In genomic region chr19:8755652-8756051, GRCm38 (mm10) we compare ENCODE assay signal across 9 mouse cellular contexts. TPM values are rescaled to one million over a fixed set of nuclear protein-coding genes. Genes with fewer than 3 reads are reported as not detected.
DNase-seq lines count a peak whose midpoint lies in the region; ATAC-seq and TF ChIP-seq lines count a peak whose summit lies in the region.
"Had no signal": no experiment of that assay in that cellular context is flagged by ENCODE, and none has a peak within 500 bp of the region (broad histone marks: within the 10 kb centered on the region; RNA-seq: fewer than 3 reads in every experiment).

No protein-coding gene starts in this region.

- DNase-seq in forebrain, embryonic 10.5 days (ENCODE audit: extremely low spot score, low spot score), result no peak
- DNase-seq in forebrain, embryonic 11.5 days (ENCODE audit: low spot score), result no peak
- no peak for DNase-seq in left cerebral cortex, adult 8-10 months (ENCODE audit: low spot score in 2 of 2)
- DNase-seq in adrenal gland, adult 2 months, result no peak
- DNase-seq: cerebellum, postnatal 14 days had no signal

- no peak for TF ChIP-seq CTCF in intestine, postnatal 0 days (IDR thresholded peaks at IDR 0.05; ENCODE audit: low read depth)

- no peaks in the 10 kb centered on the region for H3K9me3 ChIP-seq in forebrain, embryonic 10.5 days
- no peaks in the 10 kb centered on the region for H3K9me3 ChIP-seq in forebrain, embryonic 11.5 days (ENCODE audit: control insufficient read depth, low read length)
- no peaks in the 10 kb centered on the region for H3K9me3 ChIP-seq in megakaryocyte, embryonic 14.5 days
- no peaks in the 10 kb centered on the region for H3K9me3 ChIP-seq in intestine, postnatal 0 days (ENCODE audit: control insufficient read depth)
- no peaks in the 10 kb centered on the region for H3K9me3 ChIP-seq in neural tube, embryonic 13.5 days

- H3K9ac ChIP-seq in forebrain, embryonic 11.5 days (ENCODE audit: low read length), result no peak overlapping the region
- H3K9ac ChIP-seq in intestine, postnatal 0 days (ENCODE audit: low read depth, low read length), result no peak overlapping the region
- no peak overlapping the region for H3K9ac ChIP-seq in neural tube, embryonic 13.5 days

- no peak overlapping the region for H3K4me2 ChIP-seq in forebrain, embryonic 11.5 days (ENCODE audit: low read depth, low read length, severe bottlenecking)
- H3K4me2 ChIP-seq in intestine, postnatal 0 days (replicated peaks; ENCODE audit: low read depth), result peak overlapping the region; percentile 75; the same call in 1 of the 2 replicates
- H3K4me2 ChIP-seq in neural tube, embryonic 13.5 days, result peak overlapping the region; percentile 88

- H3K4me3 ChIP-seq in forebrain, embryonic 10.5 days, result peak overlapping the region; percentile 99
- H3K4me3 ChIP-seq in forebrain, embryonic 11.5 days (ENCODE audit: low read depth, low read length), result no peak overlapping the region
- peak overlapping the region; percentile 98 for H3K4me3 ChIP-seq in megakaryocyte, embryonic 14.5 days (replicated peaks)
- no peak overlapping the region for H3K4me3 ChIP-seq in intestine, postnatal 0 days (ENCODE audit: low read depth, low read length)
- peak overlapping the region; percentile 97 for H3K4me3 ChIP-seq in neural tube, embryonic 13.5 days

- WGBS in forebrain, embryonic 10.5 days, result 93% methylated on average over 3 of the region's 3 CpGs
- WGBS in forebrain, embryonic 11.5 days, result 80% methylated on average over 3 of the region's 3 CpGs
- 46% methylated on average over 3 of the region's 3 CpGs for WGBS in intestine, postnatal 0 days
- WGBS in neural tube, embryonic 13.5 days, result 88% methylated on average over 3 of the region's 3 CpGs

- no peak for ATAC-seq in forebrain, embryonic 11.5 days (replicated peaks; ENCODE audit: low FRiP score)
- ATAC-seq in megakaryocyte, adult 5-6 weeks (ENCODE audit: poor library complexity, severe bottlenecking), result no peak
- ATAC-seq in intestine, postnatal 0 days, result no peak
- no peak for ATAC-seq in neural tube, embryonic 13.5 days (ENCODE audit: low read depth)

- H3K4me1 ChIP-seq in forebrain, embryonic 10.5 days, result peaks cover 31% of the 10 kb centered on the region
- H3K4me1 ChIP-seq in forebrain, embryonic 11.5 days (replicated peaks; ENCODE audit: control insufficient read depth, insufficient read depth, low read length), result peaks cover 3% of the 10 kb centered on the region; the same call in 1 of the 2 replicates
- H3K4me1 ChIP-seq in megakaryocyte, embryonic 14.5 days, result peaks cover 31% of the 10 kb centered on the region
- no peaks in the 10 kb centered on the region for H3K4me1 ChIP-seq in intestine, postnatal 0 days (replicated peaks; ENCODE audit: control insufficient read depth, insufficient read depth, low read length)
- peaks cover 34% of the 10 kb centered on the region for H3K4me1 ChIP-seq in neural tube, embryonic 13.5 days (replicated peaks)

- peaks cover 61% of the 10 kb centered on the region for H3K36me3 ChIP-seq in forebrain, embryonic 10.5 days (replicated peaks)
- H3K36me3 ChIP-seq in forebrain, embryonic 11.5 days (ENCODE audit: control insufficient read depth, insufficient read depth, low read length), result peaks cover 3% of the 10 kb centered on the region; the same call in 1 of the 2 replicates
- H3K36me3 ChIP-seq in megakaryocyte, embryonic 14.5 days (replicated peaks; ENCODE audit: low read length), result peaks cover 55% of the 10 kb centered on the region
- H3K36me3 ChIP-seq in intestine, postnatal 0 days (ENCODE audit: control insufficient read depth, insufficient read depth), result peaks cover 42% of the 10 kb centered on the region
- H3K36me3 ChIP-seq in neural tube, embryonic 13.5 days, result peaks cover 48% of the 10 kb centered on the region

- H3K27me3 ChIP-seq in forebrain, embryonic 10.5 days (ENCODE audit: poor library complexity, severe bottlenecking), result no peaks in the 10 kb centered on the region
- no peaks in the 10 kb centered on the region for H3K27me3 ChIP-seq in forebrain, embryonic 11.5 days (ENCODE audit: control insufficient read depth, insufficient read depth, low read length)
- no peaks in the 10 kb centered on the region for H3K27me3 ChIP-seq in megakaryocyte, embryonic 14.5 days (replicated peaks)
- no peaks in the 10 kb centered on the region for H3K27me3 ChIP-seq in intestine, postnatal 0 days (replicated peaks; ENCODE audit: control insufficient read depth, insufficient read depth, low read length)
- H3K27me3 ChIP-seq in neural tube, embryonic 13.5 days, result no peaks in the 10 kb centered on the region

- no peak overlapping the region for H3K27ac ChIP-seq in forebrain, embryonic 10.5 days
- H3K27ac ChIP-seq in forebrain, embryonic 11.5 days (ENCODE audit: low read depth, low read length), result no peak overlapping the region
- H3K27ac ChIP-seq in intestine, postnatal 0 days (ENCODE audit: low read depth, low read length), result no peak overlapping the region
- H3K27ac ChIP-seq in neural tube, embryonic 13.5 days (replicated peaks), result no peak overlapping the region

RNA-seq across cellular contexts. Expression of gene Nxf1, which starts 1.2 kb away (rescaled TPM):
- polyA plus RNA-seq in forebrain, embryonic 10.5 days (2016; fragmentation: Nextera tagmentation; extraction: Ambion mirVana), result 254 and 275 TPM in 2 replicates
- polyA plus RNA-seq in forebrain, embryonic 11.5 days (2014; fragmentation: Nextera tagmentation; extraction: Ambion mirVana), result 238 and 247 TPM in 2 replicates
- polyA plus RNA-seq in megakaryocyte, embryonic 14.5 days (2012; ENCODE audit: insufficient read depth, low replicate concordance), result 10.6 and 13.3 TPM in 2 replicates
- total RNA-seq in megakaryocyte, adult 5-6 weeks (2015), result 257 and 292 TPM in 2 replicates
- total RNA-seq in megakaryocyte, adult 5-6 weeks (2017), result 69.7 and 76.0 TPM in 2 replicates
- 54.5 and 57.2 TPM in 2 replicates for polyA plus RNA-seq in intestine, postnatal 0 days (2015; fragmentation: Nextera tagmentation; extraction: Ambion mirVana)
- polyA plus RNA-seq in neural tube, embryonic 13.5 days (2015; fragmentation: Nextera tagmentation; extraction: Ambion mirVana), result 161 and 192 TPM in 2 replicates
- 10 to 100 TPM; 77.1 to 88.0 (median 80.2) TPM for total RNA-seq in left cerebral cortex, adult 8-10 months (2022)
- 100 to 1,000 TPM; 102 to 165 TPM for total RNA-seq in adrenal gland, adult 2 months (2021)
- polyA plus RNA-seq in adrenal gland, adult 2 months (2012; rRNA removed), result 43.4 and 48.0 TPM in 2 replicates

RNA-seq across cellular contexts. Expression of gene Stx5a, which starts 14.4 kb away (rescaled TPM):
- polyA plus RNA-seq in forebrain, embryonic 10.5 days (2016; fragmentation: Nextera tagmentation; extraction: Ambion mirVana), result 86.8 and 87.8 TPM in 2 replicates
- polyA plus RNA-seq in forebrain, embryonic 11.5 days (2014; fragmentation: Nextera tagmentation; extraction: Ambion mirVana), result 88.4 and 93.8 TPM in 2 replicates
- 18.8 and 39.1 TPM in 2 replicates for polyA plus RNA-seq in megakaryocyte, embryonic 14.5 days (2012; ENCODE audit: insufficient read depth, low replicate concordance)
- total RNA-seq in megakaryocyte, adult 5-6 weeks (2015), result 40.9 and 55.3 TPM in 2 replicates
- 40.8 and 65.6 TPM in 2 replicates for total RNA-seq in megakaryocyte, adult 5-6 weeks (2017)
- polyA plus RNA-seq in intestine, postnatal 0 days (2015; fragmentation: Nextera tagmentation; extraction: Ambion mirVana), result 83.4 and 89.2 TPM in 2 replicates
- 124 and 127 TPM in 2 replicates for polyA plus RNA-seq in neural tube, embryonic 13.5 days (2015; fragmentation: Nextera tagmentation; extraction: Ambion mirVana)
- total RNA-seq in left cerebral cortex, adult 8-10 months (2022), result 10 to 100 TPM; 59.6 to 66.4 (median 65.6) TPM
- 10 to 100 TPM; 80.4 to 95.4 TPM for total RNA-seq in adrenal gland, adult 2 months (2021)
- 67.1 and 73.5 TPM in 2 replicates for polyA plus RNA-seq in adrenal gland, adult 2 months (2012; rRNA removed)

RNA-seq across cellular contexts. Expression of gene 1700092M07Rik, which starts 15.1 kb away (rescaled TPM):
- 3.4 and 3.7 TPM in 2 replicates for polyA plus RNA-seq in forebrain, embryonic 10.5 days (2016; fragmentation: Nextera tagmentation; extraction: Ambion mirVana)
- 2.3 and 3.1 TPM in 2 replicates for polyA plus RNA-seq in forebrain, embryonic 11.5 days (2014; fragmentation: Nextera tagmentation; extraction: Ambion mirVana)
- 0.86 TPM in 1 of 2 replicates, not detected in the other for polyA plus RNA-seq in megakaryocyte, embryonic 14.5 days (2012; ENCODE audit: insufficient read depth, low replicate concordance)
- total RNA-seq in megakaryocyte, adult 5-6 weeks (2015), result 0.83 TPM in 1 of 2 replicates, not detected in the other
- 1.3 TPM in 1 of 2 replicates, not detected in the other for total RNA-seq in megakaryocyte, adult 5-6 weeks (2017)
- polyA plus RNA-seq in intestine, postnatal 0 days (2015; fragmentation: Nextera tagmentation; extraction: Ambion mirVana), result 0.50 and 0.56 TPM in 2 replicates
- 1.6 and 2.4 TPM in 2 replicates for polyA plus RNA-seq in neural tube, embryonic 13.5 days (2015; fragmentation: Nextera tagmentation; extraction: Ambion mirVana)
- total RNA-seq in left cerebral cortex, adult 8-10 months (2022), result 1 to 10 TPM in 2 of 4 experiments, not detected in 2; 1.4 to 2.0 TPM
- total RNA-seq in adrenal gland, adult 2 months (2021), result under 1 TPM; 0.79 to 0.84 TPM
- not detected in 2 replicates for polyA plus RNA-seq in adrenal gland, adult 2 months (2012; rRNA removed)

RNA-seq across cellular contexts. Expression of gene Tmem223, which starts 15.1 kb away (rescaled TPM):
- 170 TPM in 2 replicates for polyA plus RNA-seq in forebrain, embryonic 10.5 days (2016; fragmentation: Nextera tagmentation; extraction: Ambion mirVana)
- 181 and 182 TPM in 2 replicates for polyA plus RNA-seq in forebrain, embryonic 11.5 days (2014; fragmentation: Nextera tagmentation; extraction: Ambion mirVana)
- 53.5 and 407 TPM in 2 replicates for polyA plus RNA-seq in megakaryocyte, embryonic 14.5 days (2012; ENCODE audit: insufficient read depth, low replicate concordance)
- total RNA-seq in megakaryocyte, adult 5-6 weeks (2015), result 28.1 and 36.6 TPM in 2 replicates
- total RNA-seq in megakaryocyte, adult 5-6 weeks (2017), result 11.6 and 12.0 TPM in 2 replicates
- 136 and 137 TPM in 2 replicates for polyA plus RNA-seq in intestine, postnatal 0 days (2015; fragmentation: Nextera tagmentation; extraction: Ambion mirVana)
- 219 and 253 TPM in 2 replicates for polyA plus RNA-seq in neural tube, embryonic 13.5 days (2015; fragmentation: Nextera tagmentation; extraction: Ambion mirVana)
- total RNA-seq in left cerebral cortex, adult 8-10 months (2022), result 10 to 100 TPM; 58.9 to 78.6 (median 67.2) TPM
- total RNA-seq in adrenal gland, adult 2 months (2021), result 100 to 1,000 TPM; 114 to 134 TPM
- polyA plus RNA-seq in adrenal gland, adult 2 months (2012; rRNA removed), result 352 and 381 TPM in 2 replicates

RNA-seq across cellular contexts. Expression of gene Tmem179b, which starts 18.6 kb away (rescaled TPM):
- polyA plus RNA-seq in forebrain, embryonic 10.5 days (2016; fragmentation: Nextera tagmentation; extraction: Ambion mirVana), result 47.4 and 49.5 TPM in 2 replicates
- polyA plus RNA-seq in forebrain, embryonic 11.5 days (2014; fragmentation: Nextera tagmentation; extraction: Ambion mirVana), result 38.9 and 49.8 TPM in 2 replicates
- polyA plus RNA-seq in megakaryocyte, embryonic 14.5 days (2012; ENCODE audit: insufficient read depth, low replicate concordance), result 154 and 203 TPM in 2 replicates
- total RNA-seq in megakaryocyte, adult 5-6 weeks (2015), result 172 and 177 TPM in 2 replicates
- total RNA-seq in megakaryocyte, adult 5-6 weeks (2017), result 98.4 and 108 TPM in 2 replicates
- 93.5 and 97.4 TPM in 2 replicates for polyA plus RNA-seq in intestine, postnatal 0 days (2015; fragmentation: Nextera tagmentation; extraction: Ambion mirVana)
- polyA plus RNA-seq in neural tube, embryonic 13.5 days (2015; fragmentation: Nextera tagmentation; extraction: Ambion mirVana), result 39.3 and 41.9 TPM in 2 replicates
- total RNA-seq in left cerebral cortex, adult 8-10 months (2022), result 10 to 100 TPM; 11.3 to 14.6 (median 12.4) TPM
- total RNA-seq in adrenal gland, adult 2 months (2021), result 10 to 100 TPM; 60.9 to 62.7 TPM
- polyA plus RNA-seq in adrenal gland, adult 2 months (2012; rRNA removed), result 163 and 218 TPM in 2 replicates

Comparison
In these comparisons a context has a peak if more than half of its experiments do, and no peak if none do; other contexts are left out.
1. H3K4me3 ChIP-seq: peak in forebrain, embryonic 10.5 days (single experiment), megakaryocyte, embryonic 14.5 days (single experiment) and neural tube, embryonic 13.5 days (single experiment); none in forebrain, embryonic 11.5 days (single experiment) and intestine, postnatal 0 days (single experiment).